ENCODE assay signal across 10 mouse cellular contexts in the genomic region with DNA sequence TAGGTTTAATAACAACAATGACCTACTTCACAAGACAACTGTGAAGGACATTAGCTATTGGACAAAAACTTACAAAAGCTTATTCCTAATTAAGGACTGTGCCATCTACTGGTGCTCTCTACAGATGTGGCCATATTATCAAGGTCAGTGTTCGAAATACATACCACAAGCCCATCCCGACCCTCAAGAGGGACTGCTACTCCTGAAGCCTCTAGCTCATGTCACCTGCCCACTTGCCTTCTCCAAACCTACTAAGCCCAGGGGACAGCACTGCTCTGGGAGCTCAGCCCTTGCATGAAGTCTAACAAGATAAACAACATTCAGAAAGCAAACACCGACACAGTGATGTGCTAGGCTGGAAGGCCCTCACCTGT.
DNase-seq lines count a peak whose midpoint lies in the region; ATAC-seq and TF ChIP-seq lines count a peak whose summit lies in the region.
"Had no signal": no experiment of that assay in that cellular context is flagged by ENCODE, and none has a peak within 500 bp of the region (broad histone marks: within the 10 kb centered on the region; RNA-seq: fewer than 3 reads in every experiment).

No protein-coding gene starts in this region.

- H3K4me1 ChIP-seq in neural tube, embryonic 13.5 days (replicated peaks): peaks cover 35% of the 10 kb centered on the region
- H3K4me1 ChIP-seq in liver, embryonic 12.5 days: peaks cover 14% of the 10 kb centered on the region
- H3K4me1 ChIP-seq in stomach, postnatal 0 days (replicated peaks; ENCODE audit: control insufficient read depth, insufficient read depth): peaks cover 5% of the 10 kb centered on the region; the same call in 1 of the 2 replicates
- H3K4me1 ChIP-seq: megakaryocyte, embryonic 14.5 days had no signal

- no peak for TF ChIP-seq EP300 in stomach, postnatal 0 days (optimal IDR thresholded peaks at IDR 0.05)

- no peaks in the 10 kb centered on the region for H3K9me3 ChIP-seq in neural tube, embryonic 13.5 days
- no peaks in the 10 kb centered on the region for H3K9me3 ChIP-seq in liver, embryonic 12.5 days (replicated peaks)
- no peaks in the 10 kb centered on the region for H3K9me3 ChIP-seq in stomach, postnatal 0 days (ENCODE audit: control insufficient read depth, low read length)
- H3K9me3 ChIP-seq: megakaryocyte, embryonic 14.5 days had no signal

- peak; percentile 91 for DNase-seq in heart, adult 11 months
- no peak for DNase-seq in heart, postnatal 10 days
- no peak for DNase-seq in neural tube, embryonic 10.5 days (ENCODE audit: extremely low spot score, low spot score)
- no peak for DNase-seq in stomach, postnatal 0 days (ENCODE audit: low spot score)
- DNase-seq in yolk sac, embryonic 10.5 days (ENCODE audit: low spot score): no peak
- no peak for DNase-seq in adrenal gland, adult 18-20 months (ENCODE audit: low spot score in 2 of 2)
- DNase-seq: right cerebral cortex, postnatal 14 days had no signal

- no peaks in the 10 kb centered on the region for H3K36me3 ChIP-seq in neural tube, embryonic 13.5 days
- no peaks in the 10 kb centered on the region for H3K36me3 ChIP-seq in liver, embryonic 12.5 days
- H3K36me3 ChIP-seq in stomach, postnatal 0 days (ENCODE audit: control insufficient read depth, insufficient read depth, low read length): no peaks in the 10 kb centered on the region

- 85% methylated on average over 3 of the region's 3 CpGs for WGBS in neural tube, embryonic 13.5 days
- WGBS in liver, embryonic 12.5 days (ENCODE audit: insufficient replicate concordance): 76% methylated on average over 3 of the region's 3 CpGs
- 48% methylated on average over 3 of the region's 3 CpGs for WGBS in stomach, postnatal 0 days

- intact Hi-C loops in heart, postnatal 10 days (cut with DNase I): no loop called here

- no peak overlapping the region for H3K4me3 ChIP-seq in neural tube, embryonic 13.5 days
- no peak overlapping the region for H3K4me3 ChIP-seq in liver, embryonic 12.5 days
- no peak overlapping the region for H3K4me3 ChIP-seq in stomach, postnatal 0 days (ENCODE audit: low read depth, low read length)
- H3K4me3 ChIP-seq: megakaryocyte, embryonic 14.5 days had no signal

- ATAC-seq in neural tube, embryonic 13.5 days (ENCODE audit: low read depth): no peak
- ATAC-seq in liver, embryonic 12.5 days: no peak
- no peak for ATAC-seq in stomach, postnatal 0 days (ENCODE audit: low FRiP score, low TSS enrichment)

- peak overlapping the region; percentile 77 for H3K27ac ChIP-seq in neural tube, embryonic 13.5 days (replicated peaks)
- peak overlapping the region; percentile 67 for H3K27ac ChIP-seq in liver, embryonic 12.5 days
- peak overlapping the region; percentile 90 for H3K27ac ChIP-seq in stomach, postnatal 0 days (replicated peaks)

- no peaks in the 10 kb centered on the region for H3K27me3 ChIP-seq in neural tube, embryonic 13.5 days
- H3K27me3 ChIP-seq in liver, embryonic 12.5 days (replicated peaks): no peaks in the 10 kb centered on the region
- no peaks in the 10 kb centered on the region for H3K27me3 ChIP-seq in stomach, postnatal 0 days (ENCODE audit: control insufficient read depth, insufficient read depth, low read length)

- no peak overlapping the region for H3K9ac ChIP-seq in neural tube, embryonic 13.5 days
- H3K9ac ChIP-seq in liver, embryonic 12.5 days: no peak overlapping the region
- peak overlapping the region; percentile 41; the same call in 1 of the 2 replicates for H3K9ac ChIP-seq in stomach, postnatal 0 days (ENCODE audit: low read length)

- H3K4me2 ChIP-seq in neural tube, embryonic 13.5 days: no peak overlapping the region
- peak overlapping the region; percentile 24 for H3K4me2 ChIP-seq in liver, embryonic 12.5 days
- H3K4me2 ChIP-seq in stomach, postnatal 0 days (replicated peaks; ENCODE audit: low read depth): peak overlapping the region; percentile 18

- TF ChIP-seq CTCF in stomach, postnatal 0 days (IDR thresholded peaks at IDR 0.05; ENCODE audit: low read depth): no peak
